Mouse (Mus musculus): ENCODE measurements around the gene Myl6. TPM values are rescaled to one million over a fixed set of nuclear protein-coding genes. Genes with fewer than 3 reads are reported as not detected.

Gene Myl6
- total RNA-seq (2021) = 100 to 1,000 TPM; 155 to 171 TPM
- long read RNA-seq, experiment 1, transcript Myl6-206 (7 exons, 691 nt) = minor isoform, 75 of 271 reads
- long read RNA-seq, experiment 1, transcript Myl6-209 (1 exons, 3,040 nt) = minor isoform, 21 of 271 reads
- long read RNA-seq, experiment 1, transcript Myl6-201 (6 exons, 665 nt) = major isoform, 82 of 271 reads
- long read RNA-seq, experiment 1, partial matches to known transcripts = 41 of 271 reads
- long read RNA-seq, experiment 1, other reads (novel, unspliced or antisense) = 48 of 271 reads
- long read RNA-seq, experiment 2, transcript Myl6-201 (6 exons, 665 nt) = major isoform, 79 of 236 reads
- long read RNA-seq, experiment 2, transcript Myl6-209 (1 exons, 3,040 nt) = minor isoform, 30 of 236 reads
- long read RNA-seq, experiment 2, transcript Myl6-206 (7 exons, 691 nt) = minor isoform, 53 of 236 reads
- long read RNA-seq, experiment 2, partial matches to known transcripts = 32 of 236 reads
- long read RNA-seq, experiment 2, other reads (novel, unspliced or antisense) = 40 of 236 reads

DNA sequence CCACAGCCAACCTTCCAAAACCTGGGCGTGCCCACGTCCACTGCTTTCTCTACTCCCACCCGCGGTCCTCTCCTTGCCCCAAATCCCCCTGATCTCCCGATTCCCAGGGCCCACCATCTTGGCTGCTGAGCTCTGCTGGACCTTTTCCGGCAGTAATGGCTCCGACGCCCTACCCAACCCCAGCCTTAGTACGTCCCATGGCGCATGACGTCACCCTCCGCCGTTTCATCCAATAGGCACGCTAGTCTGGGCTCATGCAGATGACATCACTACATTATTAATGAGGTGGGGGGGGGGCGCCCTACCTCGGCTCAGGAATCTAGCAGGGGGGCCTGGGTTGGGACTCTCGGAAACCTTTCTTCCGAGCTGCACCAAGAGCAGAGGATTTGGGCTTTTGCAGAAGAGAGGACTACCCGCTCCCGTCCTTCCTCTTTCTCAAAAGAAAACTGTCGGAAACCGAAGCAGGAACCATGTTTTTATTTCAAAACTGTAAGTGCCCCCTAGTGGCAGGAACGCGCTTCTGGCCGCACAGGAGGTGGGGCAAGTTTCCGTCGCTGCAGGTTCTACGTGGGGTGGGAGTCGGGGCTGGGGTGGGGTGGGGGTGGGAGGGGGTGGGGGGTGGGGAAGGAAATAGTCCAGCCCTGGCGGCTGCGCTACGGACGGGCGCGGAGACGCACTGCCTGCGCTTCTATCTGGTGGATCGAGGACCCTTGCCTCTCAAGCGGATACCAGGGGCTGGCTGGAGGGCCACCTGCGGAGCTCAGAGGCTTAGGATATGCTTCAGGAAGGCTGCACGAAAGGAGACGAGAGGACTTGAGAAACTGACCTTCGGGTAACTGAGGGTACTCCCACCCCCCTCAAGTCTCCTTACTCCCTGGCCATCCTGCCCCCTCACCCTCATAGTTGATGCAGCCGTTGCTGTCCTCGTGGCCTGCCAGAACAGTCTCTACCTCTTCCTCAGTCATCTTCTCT lies at the start of gene Myl6:
Gene Myl6, minus strand, starts transcription at position 451 of the 972 bp plus-strand sequence.
- intact Hi-C loops (cut with DNase I) = loop anchor here (5.0 kb wide), 1 partner anchor 37 kb away; the partner anchor contains the start of gene Smarcc2
- peak; percentile 97 to 98 for DNase-seq

DNA sequence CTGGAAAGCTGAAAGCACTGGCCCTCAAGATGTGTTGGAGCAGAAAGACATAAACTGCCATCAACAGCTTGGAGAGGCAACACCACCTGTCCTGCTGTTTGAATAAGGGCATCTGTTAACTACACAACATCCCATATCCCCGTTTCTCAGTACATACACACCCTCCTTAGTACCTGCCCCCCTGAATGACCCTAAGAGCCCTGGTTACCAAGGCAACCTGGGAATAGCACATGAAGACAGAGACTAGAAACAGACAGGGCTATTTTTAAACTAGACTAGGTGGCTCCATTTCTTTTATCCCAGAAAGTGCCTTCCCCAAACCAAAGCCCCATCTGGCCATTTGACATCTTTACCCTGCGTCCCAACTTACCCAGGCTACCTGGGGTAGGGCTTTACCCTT lies 49.2 kb upstream of the Myl6 start:
- no peak for DNase-seq
- intact Hi-C loops (cut with DNase I) = loop anchor here (5.0 kb wide), 1 partner anchor 131 kb away; the partner anchor contains the start of genes Nabp2 and Rnf41

DNA sequence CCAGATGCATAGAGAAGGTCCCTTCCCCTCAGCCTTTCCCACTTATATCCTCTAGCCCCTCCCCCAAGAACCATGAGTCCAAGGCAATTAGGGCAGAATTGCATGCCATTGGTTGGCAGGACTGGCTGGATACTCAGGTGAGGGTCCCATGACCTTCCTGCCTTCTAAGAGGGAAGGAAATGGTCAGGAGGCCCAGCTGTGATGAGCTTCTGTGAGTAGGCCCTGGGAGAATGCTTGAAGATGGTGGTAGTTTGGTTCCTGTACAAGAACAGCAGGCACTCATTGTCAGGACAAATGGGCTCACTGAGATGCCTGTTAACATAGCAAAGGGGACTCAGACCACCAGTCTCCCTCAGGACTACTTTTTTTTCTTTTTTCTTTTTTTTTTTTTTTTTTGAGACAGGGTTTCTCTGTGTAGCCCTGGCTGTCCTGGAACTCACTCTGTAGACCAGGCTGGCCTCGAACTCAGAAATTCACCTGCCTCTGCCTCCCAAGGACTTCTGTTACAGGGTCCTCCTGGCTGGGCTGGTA lies 44.5 kb upstream of the Myl6 start:
- no peak for DNase-seq
- intact Hi-C loops (cut with DNase I) = no loop called here

DNA sequence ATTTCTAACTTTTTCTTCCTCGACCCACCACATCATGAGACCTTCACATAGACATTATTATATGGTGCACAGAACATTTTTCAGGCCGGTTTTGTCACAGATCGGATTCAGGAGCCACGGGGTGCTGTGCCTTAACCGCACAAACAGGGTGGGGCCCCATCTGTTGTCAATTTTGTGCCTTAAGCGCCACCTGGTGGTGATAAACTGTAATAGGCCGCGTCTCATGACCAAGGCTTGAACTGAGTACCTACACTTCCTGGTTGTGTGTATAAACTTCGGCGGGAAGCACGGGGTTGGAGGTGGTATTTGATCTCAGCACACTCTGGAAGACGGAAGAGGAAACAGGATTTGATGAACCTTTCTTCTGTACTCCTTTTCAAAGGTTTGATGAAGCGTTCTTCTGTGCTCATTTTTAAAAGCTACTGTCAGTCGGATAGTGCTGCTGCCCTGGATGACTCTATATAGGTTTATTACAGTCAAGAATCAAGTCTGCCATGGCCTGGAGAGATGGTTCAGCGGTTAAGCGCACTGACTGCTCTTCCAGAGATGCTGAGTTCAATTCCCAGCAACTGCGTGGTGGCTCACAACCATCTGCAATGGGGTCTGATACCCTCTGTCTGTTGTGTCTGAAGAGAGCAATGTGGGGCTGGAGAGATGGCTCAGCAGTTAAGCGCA lies 42.5 kb upstream of the Myl6 start:
- intact Hi-C loops (cut with DNase I) = no loop called here
- peak; percentile 85 to 86 for DNase-seq

DNA sequence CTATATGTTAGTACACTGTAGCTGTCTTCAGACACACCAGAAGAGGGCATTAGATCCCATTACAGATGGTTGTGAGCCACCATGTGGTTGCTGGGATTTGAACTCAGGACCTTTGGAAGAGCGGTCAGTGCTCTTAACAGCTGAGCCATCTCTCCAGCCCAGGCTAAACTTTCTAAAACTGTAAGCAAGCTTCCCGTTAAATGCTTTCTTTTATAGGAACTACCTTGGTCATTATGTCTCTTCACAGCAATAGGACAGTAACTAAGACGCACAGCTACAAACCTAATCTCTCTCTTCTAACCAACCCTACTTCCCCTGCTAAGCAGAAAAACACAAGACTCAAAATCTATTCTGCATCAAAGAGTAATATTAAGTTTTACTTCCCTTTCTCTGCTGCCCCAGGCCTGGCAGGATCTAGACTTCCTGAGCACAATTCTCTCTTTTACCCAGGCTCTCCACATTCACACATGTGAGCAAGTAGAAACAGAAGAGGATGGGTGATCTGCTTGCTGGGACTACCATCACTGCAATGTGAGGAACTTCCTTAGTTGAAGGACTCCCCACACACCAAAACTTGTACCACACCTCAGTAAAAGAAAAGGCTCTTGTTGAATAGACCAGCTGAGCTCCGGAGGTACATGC lies 41.8 kb upstream of the Myl6 start:
- intact Hi-C loops (cut with DNase I) = loop anchor here (2.0 kb wide), 2 partner anchors 15 to 77 kb away; partner anchors contain the start of gene Smarcc2
- no peak for DNase-seq

DNA sequence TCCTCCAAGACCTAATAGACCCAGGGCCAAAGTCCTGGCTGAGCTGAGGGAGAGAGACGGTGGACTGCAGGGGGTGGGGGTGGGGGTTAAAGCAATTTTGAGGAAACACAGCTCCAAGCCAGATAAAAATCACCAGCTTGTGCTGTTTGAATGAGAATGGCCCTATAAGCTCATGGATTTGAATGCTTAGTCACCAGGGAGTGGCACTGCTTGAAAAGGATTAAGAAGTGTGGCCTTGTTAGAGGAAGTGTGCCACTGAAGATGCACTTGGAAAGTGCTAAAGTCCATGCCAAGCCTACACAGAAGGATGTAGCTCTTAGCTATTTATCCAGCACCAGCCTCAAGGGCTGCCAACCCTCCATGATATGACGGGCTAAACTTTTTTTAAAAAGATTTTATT lies 41.3 kb upstream of the Myl6 start:
- DNase-seq = no peak
- intact Hi-C loops (cut with DNase I) = loop anchor here (2.0 kb wide), 2 partner anchors 14 to 76 kb away; partner anchors contain the start of gene Smarcc2

DNA sequence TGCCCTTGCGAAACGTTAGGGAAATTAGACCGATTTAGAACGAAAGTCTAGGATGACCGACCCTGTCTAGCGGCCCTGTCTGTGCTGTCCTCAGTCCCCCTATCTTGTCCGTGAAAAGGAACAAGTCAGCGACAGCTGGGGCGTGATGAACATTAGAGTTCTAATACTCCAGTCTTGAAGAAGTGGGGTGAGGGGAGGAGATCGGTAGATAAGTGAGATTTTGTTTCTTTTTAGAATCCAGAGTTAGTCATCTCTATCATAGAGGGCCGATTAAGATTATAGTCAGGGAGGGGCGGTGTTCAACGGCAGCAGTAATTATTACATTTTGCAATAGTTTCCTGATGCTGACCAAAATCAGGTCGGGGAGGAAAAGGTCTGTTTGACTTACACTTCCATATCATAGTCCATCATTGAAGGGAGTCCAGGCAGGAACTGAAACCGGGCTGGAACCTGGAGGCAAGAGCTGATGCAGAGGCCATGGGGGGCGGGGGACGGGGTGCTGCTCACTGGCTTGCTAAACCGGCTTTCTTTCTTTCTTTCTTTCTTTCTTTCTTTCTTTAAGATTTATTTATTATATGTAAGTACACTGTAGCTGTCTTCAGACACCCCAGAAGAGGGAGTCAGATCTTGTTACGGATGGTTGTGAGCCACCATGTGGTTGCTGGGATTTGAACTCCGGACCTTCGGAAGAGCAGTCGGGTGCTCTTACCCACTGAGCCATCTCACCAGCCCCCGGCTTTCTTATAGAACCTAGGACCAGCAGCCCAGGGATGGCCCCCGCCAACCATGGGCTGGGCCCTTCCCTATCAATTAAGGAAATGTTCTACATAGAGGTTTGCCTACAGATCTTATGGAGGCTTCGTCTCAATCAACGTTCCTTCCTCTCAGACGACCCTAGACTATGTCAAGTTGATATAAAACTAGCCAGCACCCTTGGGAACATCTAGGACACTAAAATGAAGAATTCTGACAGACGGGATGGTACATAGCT lies 32.7 kb upstream of the Myl6 start:
- no peak for DNase-seq
- intact Hi-C loops (cut with DNase I) = no loop called here

DNA sequence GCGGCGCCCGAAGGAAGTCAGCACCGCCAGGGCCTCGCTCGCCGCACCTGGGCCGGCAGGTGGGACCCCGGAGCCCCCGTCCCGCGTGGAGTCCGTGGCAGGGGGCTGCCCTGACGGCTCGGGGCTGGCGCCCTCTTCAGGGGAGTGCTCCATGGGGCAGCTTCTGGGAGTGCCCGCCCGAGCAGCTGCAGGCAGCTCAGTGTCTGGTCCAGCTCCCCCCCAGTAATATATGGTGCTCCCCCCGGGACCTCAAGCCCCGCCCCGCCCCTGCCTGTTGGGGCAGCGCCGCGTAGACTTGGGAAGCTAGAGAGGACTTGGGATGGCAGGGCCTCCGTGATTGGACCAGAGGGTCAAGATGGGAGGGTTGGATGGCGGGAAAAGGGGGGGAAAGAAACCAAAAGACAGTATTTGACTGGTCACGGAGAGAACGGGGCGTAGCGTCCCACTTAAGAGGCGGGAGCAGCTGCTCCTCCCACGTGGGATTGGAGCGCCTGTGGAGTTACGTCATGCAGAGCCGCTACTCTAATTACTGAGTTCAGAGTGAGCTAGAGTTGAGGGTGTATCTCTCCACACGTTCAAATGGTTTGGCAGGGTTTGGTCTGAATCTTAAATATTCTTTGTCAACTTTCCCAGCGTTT lies 31.8 kb upstream of the Myl6 start, which contains the start of gene Esyt1:
Gene Esyt1, minus strand, starts transcription at position 201 of the 638 bp plus-strand sequence.
- DNase-seq = peak; percentile 84 to 91
- intact Hi-C loops (cut with DNase I) = no loop called here

DNA sequence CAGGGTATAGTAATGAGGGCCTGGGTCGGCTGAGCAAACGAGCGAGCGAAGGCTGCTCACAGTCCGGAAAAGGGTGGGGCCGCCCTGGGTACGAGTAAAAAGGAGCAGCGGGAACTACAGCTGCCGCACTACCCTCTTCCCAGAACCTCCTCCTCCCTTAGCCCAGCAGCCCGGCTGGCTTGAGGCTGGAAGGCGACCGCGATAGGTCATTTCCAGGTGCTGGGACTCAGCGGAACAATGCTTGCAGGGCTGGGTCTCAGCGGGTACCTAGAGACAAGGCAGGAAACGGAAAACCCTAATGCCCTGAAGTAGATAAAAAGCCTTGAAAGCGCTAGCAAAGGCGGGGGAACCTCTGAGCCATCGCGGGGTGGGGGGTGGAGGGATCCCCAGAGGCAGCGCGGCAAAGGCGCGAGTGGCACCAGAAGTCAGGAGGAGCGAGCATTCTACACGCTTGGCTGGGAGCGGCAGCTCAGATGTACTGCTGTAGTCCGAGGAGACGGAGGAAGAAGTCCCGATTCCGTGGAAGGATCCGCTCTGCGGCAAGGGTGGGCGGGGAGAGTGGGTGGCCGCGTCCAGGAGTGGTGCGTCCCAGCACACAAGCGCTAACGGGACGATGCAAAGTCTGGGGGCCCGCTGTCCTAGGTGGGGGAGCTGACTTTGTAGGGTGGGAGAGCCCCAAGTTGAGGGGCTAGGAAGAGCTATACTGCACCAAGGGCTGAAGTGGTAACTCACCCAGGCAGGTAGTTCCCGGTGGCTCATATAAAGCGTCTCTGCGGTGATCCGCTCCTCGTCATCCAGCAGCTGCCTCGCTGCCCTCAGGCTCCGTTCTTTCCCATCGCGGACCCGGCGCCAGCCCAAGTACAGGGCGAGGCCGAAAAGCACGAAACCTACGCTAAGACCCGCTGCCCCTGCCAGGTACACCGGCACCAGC lies 31.1 kb upstream of the Myl6 start:
- intact Hi-C loops (cut with DNase I) = no loop called here
- DNase-seq = peak; percentile 23 to 54

DNA sequence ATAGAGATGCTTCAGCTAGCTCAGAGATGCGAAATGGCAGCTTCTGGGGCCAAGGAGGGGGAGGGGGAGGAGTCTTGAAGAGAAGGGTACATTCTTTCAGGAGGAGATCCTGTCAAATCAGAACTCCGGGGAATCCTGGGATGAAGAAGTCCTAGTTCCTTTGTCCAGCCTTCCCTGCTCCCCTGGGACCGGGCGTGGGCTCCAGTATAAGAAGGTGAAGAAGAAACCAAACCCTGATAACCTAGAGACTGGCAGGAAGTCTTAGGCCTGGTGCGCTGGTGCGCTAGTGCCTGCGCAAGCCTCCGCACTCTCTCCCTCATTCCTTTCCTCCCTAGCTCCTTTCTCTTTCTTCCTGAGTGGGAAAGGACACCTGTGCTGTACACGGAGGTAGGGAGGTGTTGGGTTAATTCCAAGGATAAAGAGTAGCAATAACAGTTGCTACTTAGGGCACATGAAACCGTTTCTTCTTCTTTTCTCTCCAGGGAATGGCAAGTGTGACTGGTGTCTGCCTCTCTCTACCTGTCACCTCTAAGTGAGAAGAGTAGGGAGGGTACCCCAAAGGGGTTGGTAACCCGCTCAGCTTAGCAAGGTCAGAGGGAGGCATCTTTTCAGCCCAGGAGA lies 30.3 kb upstream of the Myl6 start:
- intact Hi-C loops (cut with DNase I) = no loop called here
- DNase-seq = no peak

DNA sequence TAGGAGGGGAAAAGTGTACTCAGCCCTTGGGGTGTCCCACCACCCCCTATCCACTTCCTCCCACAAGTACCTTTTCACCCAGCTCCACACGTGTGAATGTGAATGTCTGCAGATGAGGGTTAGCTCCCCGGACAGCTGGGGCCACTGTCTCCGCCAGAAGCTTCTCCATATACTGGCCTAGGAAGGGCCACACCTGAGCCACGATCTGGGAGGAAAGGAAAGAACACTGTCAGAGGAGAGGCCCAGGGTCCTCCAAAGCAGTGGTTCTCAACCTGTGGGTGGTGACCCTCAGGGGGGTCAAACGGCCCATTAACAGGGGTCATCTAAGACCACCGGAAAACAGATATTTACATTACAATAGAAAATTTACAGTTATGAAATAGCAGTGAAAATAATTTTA lies 28.4 kb upstream of the Myl6 start:
- DNase-seq = no peak
- intact Hi-C loops (cut with DNase I) = no loop called here

DNA sequence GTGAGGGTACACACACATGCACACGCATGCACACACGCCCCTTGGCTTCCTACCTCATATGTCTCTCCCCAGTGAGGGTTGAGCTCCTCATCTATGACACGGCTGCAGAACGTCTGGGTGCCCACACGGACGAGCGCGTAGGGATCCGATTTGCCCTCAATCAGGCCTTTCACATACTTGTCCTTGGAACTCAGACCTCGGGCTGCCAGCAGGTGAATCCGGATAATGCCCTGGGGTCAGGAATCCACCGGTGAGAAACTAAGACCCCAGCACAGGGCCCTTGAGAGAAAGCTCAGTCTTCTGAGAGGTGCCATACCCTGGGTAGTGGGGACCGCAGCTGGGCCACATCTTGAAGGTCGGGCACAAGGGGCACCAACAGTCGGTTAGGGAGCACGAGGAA lies 26.6 kb upstream of the Myl6 start:
- DNase-seq = no peak
- intact Hi-C loops (cut with DNase I) = loop anchor here (2.0 kb wide), 1 partner anchor 14 kb away; no protein-coding TSS in a partner anchor

DNA sequence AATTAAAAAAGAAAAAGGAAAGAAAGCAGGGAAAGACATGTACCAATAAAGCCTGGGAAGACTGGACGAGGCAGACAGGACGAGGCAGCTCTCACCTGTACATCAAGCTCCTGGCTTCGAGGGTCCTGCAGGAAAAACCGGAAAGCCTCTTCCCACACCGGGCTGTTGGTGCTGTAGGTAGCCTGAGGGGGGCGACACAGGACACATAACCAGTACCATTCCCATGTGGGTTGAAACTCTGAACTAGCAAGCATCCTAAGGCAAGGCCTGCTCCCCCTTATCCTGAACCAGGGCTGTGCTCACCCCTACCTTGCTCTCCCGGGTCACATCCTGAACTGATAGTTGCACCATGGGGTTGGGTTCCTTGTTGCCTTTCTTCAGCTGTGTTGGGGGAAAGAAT lies 24.9 kb upstream of the Myl6 start:
- no peak for DNase-seq

DNA sequence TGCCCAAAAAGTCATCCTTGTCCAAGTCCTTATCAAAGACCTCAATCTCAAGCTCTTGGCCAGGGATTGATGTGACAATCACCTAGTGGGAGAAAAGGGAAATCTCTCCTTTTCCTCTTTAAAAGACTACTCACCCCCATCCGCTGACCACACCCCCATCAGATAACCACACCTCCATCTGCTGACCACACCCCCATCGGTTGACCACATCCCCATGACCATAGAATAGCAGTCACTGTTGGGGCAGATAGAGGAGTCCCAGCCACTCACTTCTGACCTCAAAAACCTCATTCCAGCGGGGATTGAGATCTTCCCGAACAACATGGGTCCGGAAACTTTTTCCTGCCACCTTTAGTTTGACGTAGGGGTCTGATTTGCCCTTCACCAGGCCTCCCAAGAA lies 22.7 kb upstream of the Myl6 start:
- intact Hi-C loops (cut with DNase I) = no loop called here
- no peak for DNase-seq

More for the DNA sequence above, 24.9 kb upstream of the Myl6 start:
- intact Hi-C loops (cut with DNase I) = no loop called here

DNA sequence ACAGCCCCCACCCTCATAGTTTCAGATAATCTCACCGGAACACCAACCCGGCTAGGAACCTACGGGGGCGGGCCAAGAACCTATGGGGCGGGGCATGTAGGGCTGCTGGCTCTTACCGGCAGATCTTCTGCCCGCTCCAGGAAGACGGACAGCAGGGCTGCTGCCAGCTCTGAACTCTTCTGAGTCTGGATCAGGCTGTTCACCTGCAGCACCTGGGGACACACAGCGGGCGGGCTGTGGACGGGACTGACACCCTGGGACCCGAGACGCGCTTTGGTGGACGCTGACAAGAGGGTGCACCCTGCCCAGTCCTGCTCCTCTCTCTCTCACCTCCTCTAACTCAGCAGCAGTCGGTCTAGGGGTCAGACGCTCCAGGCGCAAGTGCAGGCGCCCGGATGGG lies 22.1 kb upstream of the Myl6 start:
- DNase-seq = no peak
- intact Hi-C loops (cut with DNase I) = no loop called here

DNA sequence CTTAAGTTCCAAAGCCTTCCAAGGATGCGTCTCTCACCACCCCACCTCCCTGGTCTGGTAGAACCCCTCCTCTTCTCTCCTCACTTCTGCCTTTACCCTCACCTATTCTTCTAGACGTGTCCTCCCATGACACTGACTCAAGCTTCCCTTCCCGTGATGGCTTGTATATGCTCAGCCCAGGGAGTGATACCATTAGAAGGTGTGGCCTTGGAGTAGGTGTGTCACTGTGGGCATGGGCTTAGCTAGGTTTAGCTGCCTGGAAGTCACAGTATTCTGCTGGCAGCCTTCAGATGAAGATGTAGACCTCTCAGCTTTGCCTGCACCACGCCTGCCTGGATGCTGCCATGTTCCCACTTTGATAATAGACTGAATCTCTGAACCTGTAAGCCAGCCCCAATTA lies 21.1 kb upstream of the Myl6 start:
- DNase-seq = no peak
- intact Hi-C loops (cut with DNase I) = no loop called here
